Mouse (Mus musculus): ENCODE measurements around the gene Gm42688. TPM values are rescaled to one million over a fixed set of nuclear protein-coding genes. Genes with fewer than 3 reads are reported as not detected.

The Gm42688 gene
- 1 to 10 TPM; 7.5 to 9.1 (median 8.5) TPM for total RNA-seq (2022)

DNA sequence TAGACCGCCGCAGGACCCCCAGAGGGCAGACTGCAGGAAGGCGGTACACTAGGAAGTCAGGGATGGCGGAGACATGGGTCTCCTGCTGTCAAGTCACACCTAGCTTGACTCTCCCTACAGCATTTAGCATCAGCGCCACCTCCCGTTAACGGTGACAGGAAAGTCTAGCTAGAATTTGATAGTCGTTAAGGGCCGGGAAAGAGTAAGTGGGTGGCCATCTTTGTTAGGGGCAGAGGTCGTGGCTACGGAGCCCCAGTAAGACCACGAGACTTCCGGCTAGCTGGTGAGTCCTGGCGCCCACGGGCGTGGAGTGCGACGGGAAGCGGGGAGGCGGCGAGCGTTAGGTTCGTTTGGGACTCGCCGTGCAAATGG, at the start of gene Gm42688, which contains the start of gene Ccdc142:
Gm42688 (plus strand) TSS at position 302 of the 372 bp plus-strand sequence.
Ccdc142 (plus strand) TSS at position 286 of the 372 bp plus-strand sequence.
- DNase-seq (ENCODE audit: low spot score in 2 of 2): peak; percentile 92

DNA sequence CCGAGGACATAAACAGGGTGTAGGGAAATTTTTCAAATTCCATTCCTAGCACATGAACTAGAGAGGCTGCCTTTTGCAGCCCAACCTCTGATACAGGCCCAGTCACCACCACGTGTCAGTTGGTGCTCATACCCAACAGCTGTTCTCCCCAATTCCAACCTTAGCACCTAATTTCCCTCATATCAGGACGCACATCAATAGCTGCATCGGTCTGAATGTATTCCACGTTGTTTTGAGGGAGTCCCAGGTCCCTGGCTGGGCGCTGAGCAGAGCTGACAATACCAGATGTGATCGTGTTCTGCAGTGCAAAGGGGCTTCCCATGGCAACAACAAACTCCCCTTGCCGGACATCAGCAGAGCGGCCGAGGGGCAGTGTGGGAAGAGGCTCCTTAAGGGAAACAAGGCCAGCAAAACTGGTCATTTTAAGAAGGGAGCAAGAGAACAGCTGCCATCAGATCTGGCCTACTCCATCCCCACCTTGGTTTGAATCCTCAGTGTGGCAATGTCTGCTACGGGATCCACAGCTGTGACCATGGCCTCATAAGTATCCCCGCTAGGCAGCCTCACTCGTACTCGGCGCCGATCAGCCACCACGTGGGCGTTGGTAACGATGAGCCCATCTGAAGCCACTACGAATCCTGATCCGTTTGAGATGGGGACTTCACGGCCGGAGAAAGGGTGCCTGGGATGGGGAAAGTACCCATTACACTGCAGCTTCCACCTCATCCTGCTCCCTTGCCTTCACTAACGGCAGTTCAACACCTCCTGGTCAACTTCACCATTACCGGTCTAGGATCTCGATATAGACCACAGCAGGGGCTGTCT, 48.1 kb upstream of the Gm42688 start:
- DNase-seq (ENCODE audit: low spot score in 2 of 2): peak; percentile 41 to 51

DNA sequence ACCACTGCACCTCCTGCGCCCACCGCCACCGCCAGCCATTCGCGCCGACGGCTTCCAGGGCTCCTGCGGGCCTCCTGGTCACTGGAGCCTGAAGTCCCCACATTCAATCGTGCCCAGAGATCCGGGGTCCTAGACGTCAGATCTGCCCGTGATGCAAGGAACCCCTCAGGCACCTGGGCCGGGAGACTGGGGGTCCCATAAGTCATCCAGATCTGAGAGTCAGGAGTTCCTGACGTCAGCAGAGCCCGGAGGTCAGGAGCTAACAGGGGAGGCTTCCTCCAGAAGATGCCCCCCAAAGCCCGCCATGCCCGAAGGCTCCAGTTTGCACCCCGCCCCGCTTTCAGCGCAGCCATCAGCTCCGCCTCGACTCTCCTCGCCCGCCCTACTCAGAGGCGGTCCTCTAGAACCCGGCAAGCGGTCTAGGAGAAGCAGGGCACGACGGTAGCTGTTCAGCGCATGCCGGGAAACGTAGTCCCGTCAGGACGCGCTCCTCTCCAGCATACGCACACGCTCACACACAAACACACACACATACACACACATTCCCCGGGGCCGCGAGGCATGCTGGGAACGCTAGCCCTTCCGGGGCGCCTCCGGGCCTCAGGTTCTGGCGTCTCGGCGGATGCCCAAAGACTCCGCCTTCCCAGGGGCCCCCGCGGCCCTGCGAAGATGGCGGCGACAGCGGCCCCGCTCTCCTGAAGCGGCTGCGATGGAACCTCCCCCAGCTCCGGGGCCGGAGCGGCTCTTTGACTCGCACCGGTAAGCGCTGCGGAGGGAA, 47.2 kb upstream of the Gm42688 start, which contains the start of gene Aup1:
Aup1 (plus strand) TSS at position 448 of the 778 bp plus-strand sequence.
- DNase-seq (ENCODE audit: low spot score in 2 of 2): peak; percentile 96 to 97

DNA sequence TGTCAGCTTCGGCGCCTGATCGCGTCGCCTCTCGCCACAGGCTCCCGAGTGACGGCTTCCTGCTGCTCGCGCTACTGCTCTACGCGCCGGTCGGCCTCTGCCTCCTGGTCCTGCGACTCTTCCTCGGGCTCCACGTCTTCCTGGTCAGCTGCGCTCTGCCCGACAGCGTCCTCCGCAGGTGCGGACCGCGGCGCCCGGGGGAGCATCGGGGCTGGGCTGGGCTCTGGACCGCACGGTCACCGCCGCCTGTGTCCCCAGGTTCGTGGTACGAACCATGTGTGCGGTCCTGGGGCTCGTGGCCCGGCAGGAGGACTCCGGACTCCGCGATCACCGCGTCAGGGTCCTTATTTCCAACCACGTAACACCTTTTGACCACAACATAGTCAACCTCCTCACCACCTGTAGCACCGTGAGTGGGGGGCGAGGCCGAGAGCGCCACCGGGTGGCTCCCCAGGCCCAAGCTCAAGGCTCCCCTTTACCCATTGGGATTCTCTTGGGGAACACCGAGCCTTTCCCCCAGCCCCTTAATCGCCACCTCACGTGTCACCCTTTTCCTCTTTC, 46.5 kb upstream of the Gm42688 start, which contains the start of gene Htra2:
Htra2 (minus strand) TSS at position 403 of the 561 bp plus-strand sequence.
- no peak for DNase-seq (ENCODE audit: low spot score in 2 of 2)

DNA sequence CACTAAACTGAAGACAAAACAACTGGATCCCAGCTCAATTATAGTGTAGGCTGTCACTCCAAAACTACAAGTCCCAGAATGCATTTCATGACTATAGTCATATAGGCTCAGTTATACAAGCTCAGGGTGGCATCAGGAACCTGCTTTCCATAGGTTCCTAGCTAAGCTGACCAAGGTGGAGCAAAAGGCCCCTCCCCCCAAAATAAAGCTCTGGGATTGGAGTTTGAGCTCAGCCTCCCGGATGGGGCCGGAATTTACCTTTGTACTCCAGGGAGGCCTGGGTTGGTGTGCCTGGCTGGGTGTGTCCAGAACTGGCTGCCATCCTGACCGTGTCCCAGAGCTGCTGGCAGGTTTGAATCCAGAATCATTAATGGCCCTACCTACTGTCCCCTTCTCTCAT, 43.6 kb upstream of the Gm42688 start, which contains the start of gene Dqx1:
Dqx1 (plus strand) TSS at position 55 of the 400 bp plus-strand sequence.
- DNase-seq (ENCODE audit: low spot score in 2 of 2): no peak

DNA sequence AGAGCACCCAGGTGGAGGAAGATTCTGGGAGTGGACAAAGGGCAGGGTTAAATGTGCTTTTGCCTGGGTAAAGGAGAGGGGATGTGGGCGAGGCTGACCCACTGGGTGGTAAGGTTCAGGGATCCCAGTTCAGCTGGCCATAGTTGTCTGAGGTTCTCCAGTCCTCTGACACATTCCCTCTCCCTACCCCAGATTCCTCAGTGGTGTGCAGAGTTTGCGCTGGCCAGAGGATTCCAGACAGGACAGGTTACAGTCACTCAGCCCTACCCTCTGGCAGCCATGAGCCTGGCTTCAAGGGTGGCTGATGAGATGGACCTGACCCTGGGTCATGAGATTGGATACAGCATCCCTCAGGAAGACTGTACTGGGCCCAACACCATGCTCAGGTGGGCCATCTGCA, 42.7 kb upstream of the Gm42688 start:
- no peak for DNase-seq (ENCODE audit: low spot score in 2 of 2)

DNA sequence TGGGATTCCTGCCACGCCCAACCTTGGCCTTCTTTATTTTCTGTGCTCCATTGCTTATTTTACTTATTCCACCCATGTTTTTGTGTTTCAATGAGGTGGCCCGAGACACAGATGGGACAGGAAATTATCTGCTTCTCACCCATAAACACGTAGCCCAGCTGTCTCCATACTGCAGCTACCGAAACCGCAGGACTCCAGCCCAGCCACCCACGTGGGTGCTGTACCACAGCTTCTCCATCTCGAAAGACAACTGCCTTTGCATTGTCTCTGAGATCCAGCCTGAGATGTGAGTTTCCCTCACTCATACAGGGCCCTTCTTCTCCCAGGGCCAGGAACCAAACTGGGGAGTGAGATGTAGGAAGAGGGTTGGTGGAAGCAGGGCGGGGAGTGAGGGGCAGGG, 35.4 kb upstream of the Gm42688 start:
- no peak for DNase-seq (ENCODE audit: low spot score in 2 of 2)

DNA sequence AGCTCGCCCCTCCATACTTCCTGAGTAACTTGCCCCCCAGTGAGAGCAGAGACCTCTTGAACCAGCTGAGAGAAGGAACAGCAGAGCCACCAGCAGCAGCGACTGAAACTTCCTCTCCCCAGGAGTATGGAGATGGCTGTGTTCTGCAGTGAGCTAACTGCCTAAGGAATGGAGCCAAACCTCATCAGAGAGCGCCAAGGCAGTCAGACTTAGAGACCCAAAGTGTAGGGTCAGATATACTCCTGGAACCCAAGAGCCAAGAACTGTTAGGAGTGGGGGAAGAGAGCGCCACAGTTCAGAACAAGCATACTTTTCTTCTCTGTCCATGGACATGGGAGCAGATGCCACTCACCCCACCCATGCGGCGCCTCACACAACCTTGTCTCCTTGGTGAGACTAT, 35.0 kb upstream of the Gm42688 start:
- no peak for DNase-seq (ENCODE audit: low spot score in 2 of 2)

DNA sequence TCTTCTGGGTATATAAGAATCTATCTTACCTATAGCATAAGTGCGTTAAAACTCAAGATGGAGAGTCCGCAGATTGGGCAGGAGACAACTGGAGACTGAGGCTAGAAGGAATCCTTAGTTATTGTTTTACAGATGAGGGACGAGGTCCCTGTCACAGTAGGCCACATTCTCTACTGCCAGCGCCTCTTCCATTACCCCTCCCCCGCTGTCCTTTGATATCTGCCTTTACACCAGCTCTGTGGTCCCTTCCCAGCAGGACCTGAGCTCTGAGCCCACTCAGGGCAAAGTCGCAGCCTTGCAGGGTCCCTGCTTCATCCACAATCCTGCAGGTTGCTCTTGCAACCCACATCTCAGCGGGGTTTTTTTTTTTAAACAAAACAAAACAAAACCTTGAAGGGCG, 33.2 kb upstream of the Gm42688 start:
- no peak for DNase-seq (ENCODE audit: low spot score in 2 of 2)

DNA sequence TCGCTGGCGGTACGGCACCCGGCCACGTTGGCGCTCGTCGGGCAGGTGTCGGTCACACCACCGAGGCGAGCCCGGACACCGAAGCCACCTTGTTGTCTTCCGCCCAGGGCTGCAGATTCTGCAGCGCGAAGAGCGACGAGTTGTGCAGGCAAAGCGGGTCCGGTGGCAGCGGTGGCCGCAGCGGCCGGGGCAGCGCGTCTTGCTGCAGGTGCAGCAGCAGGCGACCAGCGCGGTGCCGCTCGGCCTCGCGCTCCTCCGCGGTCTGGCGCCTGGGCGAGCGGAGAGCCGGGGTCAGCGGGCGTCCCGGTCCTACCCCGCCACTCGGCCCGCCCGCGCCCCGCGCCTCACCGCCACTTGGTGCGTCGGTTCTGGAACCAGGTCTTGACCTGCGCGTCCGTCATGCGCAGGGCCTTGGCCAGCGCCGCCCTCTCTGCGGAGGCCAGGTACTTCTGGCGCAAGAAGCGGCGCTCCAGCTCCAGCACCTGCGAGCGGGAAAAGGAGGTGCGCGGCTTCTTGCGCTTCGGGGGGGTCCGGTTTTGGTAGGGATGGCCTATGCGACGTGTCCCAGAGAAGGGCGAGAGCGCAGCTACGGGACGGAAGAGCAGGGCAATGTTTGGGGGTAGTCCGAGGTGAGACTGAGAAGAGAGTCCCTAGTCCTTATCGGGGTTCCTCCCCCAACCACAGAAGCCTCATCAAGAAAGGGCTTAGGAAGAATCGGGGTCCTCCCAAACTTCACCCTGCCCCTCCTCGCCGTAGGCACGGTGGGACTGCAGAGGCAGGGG, 32.5 kb upstream of the Gm42688 start:
- no peak for DNase-seq (ENCODE audit: low spot score in 2 of 2)

DNA sequence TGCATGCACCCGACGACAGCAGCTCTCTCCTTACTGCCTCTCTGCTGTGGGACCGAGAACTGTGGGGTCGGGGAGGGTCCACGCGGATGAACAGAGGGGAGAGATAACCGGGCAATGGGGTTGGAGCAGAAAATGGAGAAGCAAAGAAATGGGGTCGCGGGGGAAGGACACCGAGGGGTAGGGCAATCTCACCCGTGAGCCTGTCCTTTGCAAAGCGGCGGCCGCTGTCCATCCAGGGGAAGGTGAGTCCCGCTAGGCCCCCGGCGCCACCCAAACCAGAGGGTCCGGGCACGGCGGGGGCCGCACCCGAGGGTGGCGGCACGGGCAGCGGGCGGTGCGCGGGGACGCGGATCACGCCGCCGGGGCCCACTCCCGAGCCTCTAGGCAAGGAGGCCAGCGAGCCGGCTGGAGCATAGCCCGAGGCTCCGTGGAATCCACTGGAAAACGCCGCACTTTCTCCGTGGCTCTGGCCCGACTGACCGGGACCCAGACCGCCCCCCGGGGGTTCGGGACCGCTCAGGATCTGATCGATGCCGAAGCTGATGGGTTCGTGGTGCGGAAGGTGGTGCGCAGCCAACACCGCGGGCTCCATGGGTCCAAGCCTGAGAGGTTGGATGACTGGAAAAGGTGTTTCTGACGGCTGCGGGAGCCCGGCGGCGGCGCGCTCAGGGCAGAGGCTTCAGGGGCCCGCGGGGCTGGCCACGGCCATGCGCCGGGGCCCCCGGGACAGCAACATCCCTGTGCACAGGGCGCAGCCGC, 31.8 kb upstream of the Gm42688 start:
- no peak for DNase-seq (ENCODE audit: low spot score in 2 of 2)

DNA sequence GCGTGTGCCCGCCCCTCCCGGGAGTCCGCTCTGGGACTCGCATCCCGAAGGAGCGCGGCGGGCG, 31.3 kb upstream of the Gm42688 start, which contains the start of gene Tlx2:
Tlx2 (minus strand) TSS at position 47 of the 64 bp plus-strand sequence.
- DNase-seq (ENCODE audit: low spot score in 2 of 2): no peak

DNA sequence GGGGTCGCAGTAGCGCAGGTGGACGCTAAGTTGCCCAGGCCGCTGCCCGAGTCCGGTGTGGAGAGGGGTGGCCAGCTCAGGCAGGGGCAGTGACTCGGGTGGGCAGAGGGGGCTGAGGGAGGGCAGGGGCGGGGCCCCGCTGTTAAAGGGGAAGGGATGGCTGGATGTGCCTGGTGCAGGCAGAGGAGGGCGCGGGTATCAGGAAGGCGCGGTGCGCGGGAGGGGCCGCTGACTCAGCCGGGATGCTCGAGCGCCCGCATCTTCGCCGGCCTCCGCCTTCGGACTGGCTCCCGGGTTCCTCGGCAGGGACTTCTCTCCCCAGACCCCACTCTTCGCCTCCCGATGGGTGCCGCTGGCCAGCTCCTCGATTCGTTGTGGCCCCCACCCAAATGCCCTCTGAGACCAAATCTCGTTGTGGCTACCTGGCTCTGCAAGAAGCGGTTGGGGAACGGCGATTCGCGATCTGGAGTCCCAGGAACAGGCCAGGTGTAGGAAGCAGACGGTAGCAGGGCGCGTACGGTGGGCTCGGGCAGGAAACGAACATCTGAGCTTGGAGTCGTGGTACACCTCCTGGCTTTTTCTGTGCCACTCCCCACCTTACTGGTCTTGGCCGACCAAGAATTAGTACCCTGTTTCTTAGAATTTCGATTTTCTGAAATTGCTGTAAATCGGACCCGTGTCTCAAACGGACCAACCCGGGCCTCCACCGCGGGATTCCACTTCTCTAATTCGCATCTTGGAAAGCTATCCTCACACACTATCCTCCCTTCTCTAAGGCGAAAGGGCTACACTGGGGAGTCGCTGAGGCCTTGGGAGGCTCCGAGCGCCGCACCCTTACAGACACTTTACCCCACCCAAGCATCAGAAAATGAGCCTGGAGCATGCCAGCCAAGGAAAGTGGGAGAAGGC, 30.9 kb upstream of the Gm42688 start:
- DNase-seq (ENCODE audit: low spot score in 2 of 2): peak in 1 of 2 experiments; percentile 22

DNA sequence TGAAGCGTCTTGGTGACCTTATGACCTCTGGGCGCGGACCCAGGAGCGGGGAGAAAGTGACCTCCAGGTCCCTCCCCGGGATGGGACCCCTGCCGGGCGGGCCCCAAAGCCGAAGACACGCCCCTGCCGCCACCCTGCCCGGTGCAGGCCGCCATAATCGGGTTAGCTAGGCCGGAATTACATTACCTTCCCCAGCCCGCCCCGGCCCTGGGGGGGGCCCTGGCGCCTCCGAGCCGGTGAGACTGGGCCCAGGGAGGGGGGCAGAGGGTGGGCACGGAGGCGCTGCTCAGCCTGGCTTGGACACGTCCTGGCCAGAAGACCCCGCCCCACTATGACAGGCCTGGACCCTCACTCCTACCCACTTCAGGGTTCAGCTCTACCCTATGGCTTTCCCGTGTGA, 30.2 kb upstream of the Gm42688 start:
- DNase-seq (ENCODE audit: low spot score in 2 of 2): no peak

DNA sequence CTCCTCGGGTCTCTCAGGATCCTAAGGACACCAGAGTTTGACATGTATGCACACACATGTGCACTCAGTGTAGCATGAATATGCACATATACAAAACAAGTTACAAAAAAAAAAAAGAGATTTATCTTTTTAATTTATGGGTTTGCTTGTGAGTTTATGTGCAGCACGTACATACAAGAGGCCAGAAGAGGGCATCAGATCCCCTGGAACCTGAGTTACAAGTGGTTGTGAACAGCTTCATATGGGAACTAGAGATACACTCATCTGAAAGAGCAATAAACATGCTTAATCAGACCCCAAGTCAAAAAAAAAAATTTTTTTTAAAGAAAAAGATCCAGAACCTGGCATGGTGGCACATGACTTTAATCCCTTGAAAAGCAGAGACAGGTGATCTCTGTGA, 26.4 kb upstream of the Gm42688 start:
- DNase-seq (ENCODE audit: low spot score in 2 of 2): no peak

DNA sequence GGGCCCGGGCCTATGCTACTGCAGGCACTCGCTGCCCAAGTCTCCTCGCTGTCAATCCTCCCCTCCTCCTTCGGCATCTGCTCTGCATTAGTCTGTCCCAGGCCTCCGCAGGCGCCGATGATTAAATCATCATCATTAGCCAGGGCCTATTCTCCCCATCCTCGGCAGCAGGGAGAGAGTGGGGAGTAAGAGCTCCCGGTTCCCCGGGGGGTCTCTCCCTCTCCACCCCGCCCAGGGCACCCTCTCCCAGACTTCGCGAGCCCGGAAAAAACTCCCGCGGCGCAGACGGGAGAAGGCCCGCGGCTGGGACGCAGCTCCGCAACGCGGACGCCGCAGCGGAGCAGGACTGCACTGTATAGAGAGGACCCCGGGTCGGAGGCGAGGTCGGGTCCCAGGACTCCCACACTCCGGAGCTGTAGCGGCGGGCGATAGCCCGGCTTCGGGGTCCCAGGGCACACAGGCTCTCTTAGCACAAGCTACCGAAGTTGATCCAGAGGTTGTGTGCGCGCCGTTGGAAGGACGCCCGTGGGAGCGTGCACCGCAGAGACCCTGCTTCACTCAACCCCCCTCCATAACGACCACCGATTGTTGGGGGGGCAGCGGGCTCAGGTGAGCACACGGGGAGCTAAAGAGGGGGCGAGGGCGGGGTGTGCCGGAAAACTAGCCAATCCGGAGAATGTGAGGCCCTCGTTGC, 23.6 kb upstream of the Gm42688 start, which contains the start of gene Pcgf1:
Pcgf1 (plus strand) TSS at position 240 of the 694 bp plus-strand sequence.
- DNase-seq (ENCODE audit: low spot score in 2 of 2): peak; percentile 54 to 57

DNA sequence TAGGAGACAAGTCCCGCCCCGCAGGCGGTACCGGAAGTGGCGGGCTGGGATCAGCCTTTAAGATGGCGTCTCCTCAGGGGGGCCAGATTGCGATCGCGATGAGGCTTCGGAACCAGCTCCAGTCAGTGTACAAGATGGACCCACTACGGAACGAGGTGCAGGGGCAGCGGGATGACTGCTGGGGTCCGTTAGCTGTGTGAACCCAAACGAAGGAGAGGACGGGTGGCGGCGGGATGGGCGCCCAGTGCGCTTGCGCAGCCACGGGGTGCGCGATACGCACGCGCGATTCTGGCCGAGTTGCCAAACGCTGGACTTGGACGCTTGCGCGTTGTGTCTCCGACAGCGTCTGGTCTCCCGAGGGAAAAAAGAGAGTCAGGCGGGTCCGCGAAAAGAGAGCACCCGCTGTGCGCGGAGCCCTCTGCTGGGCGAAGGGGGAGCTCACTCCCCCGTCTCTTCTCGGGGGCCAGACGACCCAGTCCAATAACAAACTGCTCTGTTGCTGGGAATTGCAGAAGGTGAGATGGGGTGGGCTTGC, 23.0 kb upstream of the Gm42688 start:
- peak; percentile 97 to 100 for DNase-seq (ENCODE audit: low spot score in 2 of 2)

DNA sequence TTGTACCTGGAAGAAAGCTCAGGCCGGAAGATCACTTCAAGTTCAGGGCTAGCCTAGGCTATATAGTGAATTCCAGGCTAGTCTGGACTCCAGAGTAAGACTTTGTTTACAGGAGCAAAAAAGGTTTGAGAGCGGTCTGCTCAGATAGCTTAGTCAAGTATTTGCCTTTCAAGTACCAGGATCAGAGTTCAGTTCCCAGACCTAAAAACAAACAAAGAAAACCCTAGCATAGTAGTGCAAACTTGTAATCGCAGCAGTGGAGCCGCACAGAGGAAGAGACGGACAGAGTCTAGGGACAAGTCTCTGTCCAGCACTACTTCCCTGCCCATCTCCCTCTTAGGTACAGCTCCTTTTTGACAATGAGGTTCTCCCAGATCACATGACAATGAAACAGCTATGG, 21.2 kb upstream of the Gm42688 start:
- DNase-seq (ENCODE audit: low spot score in 2 of 2): no peak

DNA sequence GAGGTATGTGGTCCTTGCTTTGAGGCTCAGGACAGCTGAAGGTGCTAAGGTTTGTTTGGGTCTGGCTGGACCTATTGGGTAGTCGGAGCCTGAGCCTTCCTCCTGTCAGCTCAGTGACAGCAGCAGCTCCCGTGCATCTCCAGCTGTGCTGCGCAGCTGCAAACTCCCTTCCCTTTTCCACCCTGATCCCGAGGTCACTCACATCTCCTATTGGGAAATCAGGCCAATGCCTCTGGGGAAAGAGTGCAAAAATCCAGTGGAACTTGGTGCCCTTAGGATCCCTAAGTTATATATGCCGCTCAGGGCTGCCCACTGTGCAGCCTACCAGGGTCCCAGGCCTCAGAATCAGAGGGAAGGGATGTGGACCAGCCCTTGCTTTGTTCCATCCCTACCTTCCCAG, 17.9 kb upstream of the Gm42688 start:
- no peak for DNase-seq (ENCODE audit: low spot score in 2 of 2)
